Mouse (Mus musculus): ENCODE data around the gene Duoxa1. TPM values are rescaled to one million over a fixed set of nuclear protein-coding genes. Genes with fewer than 3 reads are reported as not detected.
A peak's percentile ranks its signal among the peaks of the same experiment; 100 is the strongest.

The Duoxa1 gene
- polyA plus RNA-seq, 1 experiment from 2014 or later = 0.09 TPM

DNA sequence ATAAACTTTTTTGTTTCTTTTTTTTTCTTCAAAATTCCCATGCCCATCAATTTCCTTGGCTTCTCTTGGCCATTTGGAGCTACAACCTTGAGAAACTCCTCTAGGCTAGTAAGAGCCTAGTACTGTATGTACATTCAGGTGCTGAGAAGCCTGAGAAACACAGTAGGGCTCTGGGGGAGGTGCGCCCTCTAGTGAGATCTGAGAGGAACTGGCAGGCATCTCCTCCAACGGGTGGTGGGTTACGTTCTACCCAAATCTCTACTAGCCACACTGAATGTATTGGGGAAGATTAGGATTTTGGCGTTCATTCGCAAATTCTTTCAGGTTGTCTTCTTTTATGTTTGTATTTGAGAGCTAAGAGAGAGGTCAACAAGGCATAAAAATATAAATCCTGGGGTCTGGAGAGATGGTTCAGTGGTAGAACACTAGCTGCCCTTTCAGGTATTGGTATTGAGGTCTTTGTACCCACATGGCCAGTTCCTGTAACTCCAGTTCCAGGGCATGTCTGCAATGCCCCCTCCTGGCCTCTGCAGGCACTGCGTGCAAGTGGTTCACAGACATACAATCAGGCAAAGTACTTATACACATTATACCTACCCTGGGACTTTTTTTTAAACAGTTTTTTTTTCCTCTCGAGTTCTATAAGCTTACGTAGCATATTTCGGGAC, 10.8 kb downstream of the Duoxa1 start:
- no peaks in the 10 kb centered on the region for H3K9me3 ChIP-seq
- H3K27ac ChIP-seq (replicated peaks) = no peak overlapping the region
- no peak overlapping the region for H3K4me3 ChIP-seq
- H3K4me1 ChIP-seq = peaks cover 41% of the 10 kb centered on the region
- peaks cover 99% of the 10 kb centered on the region for H3K27me3 ChIP-seq (replicated peaks)
- 5% methylated on average over 9 of the region's 9 CpGs for WGBS
- H3K36me3 ChIP-seq = no peaks in the 10 kb centered on the region
- H3K9ac ChIP-seq = no peak overlapping the region
- no peak for ATAC-seq (ENCODE audit: extremely low read depth, insufficient number of reproducible peaks, low FRiP score, low TSS enrichment)
- H3K4me2 ChIP-seq = no peak overlapping the region

DNA sequence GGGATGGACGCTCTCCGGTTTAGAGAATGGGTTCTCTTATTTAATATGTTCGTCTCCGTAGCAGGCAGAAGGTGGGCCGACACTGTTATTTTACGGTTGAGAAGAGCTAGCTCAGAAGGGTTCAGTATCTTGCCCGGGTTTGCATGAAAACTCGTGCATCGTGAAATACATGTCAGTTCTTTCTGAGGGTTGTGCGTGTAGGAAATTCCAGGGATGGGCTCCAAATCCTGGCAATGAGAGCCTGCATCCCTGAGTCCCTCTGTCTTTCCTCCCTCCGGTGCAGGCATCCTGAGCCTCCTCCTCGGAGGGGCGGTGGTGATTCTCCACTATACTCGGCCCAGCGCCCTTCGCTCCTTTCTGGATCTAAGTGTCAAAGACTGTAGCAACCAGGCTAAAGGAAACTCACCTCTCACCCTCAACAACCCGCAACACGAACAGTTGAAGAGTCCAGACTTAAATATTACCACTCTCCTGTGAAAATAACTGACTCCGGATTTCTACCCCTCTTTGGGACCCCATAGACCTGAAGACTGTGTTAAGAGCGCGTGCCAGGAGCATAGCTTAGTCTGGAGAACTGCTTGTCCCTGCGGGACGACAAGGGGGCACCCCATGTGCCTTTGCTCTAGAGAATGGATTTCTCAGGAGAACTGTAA, 11.5 kb downstream of the Duoxa1 start:
- Histone ChIP-seq H3K27ac (replicated peaks) (no peak overlapping the region), H3K9ac (peak overlapping the region; percentile 71; the same call in 1 of the 2 replicates), H3K36me3 (no peaks in the 10 kb centered on the region), H3K27me3 (replicated peaks) (peaks cover 99% of the 10 kb centered on the region), H3K9me3 (no peaks in the 10 kb centered on the region), H3K4me1 (peaks cover 48% of the 10 kb centered on the region), H3K4me2 (peak overlapping the region; percentile 79), H3K4me3 (peak overlapping the region; percentile 49)
- 10% methylated on average over 23 of the region's 23 CpGs for WGBS
- ATAC-seq (ENCODE audit: extremely low read depth, insufficient number of reproducible peaks, low FRiP score, low TSS enrichment) = no peak

DNA sequence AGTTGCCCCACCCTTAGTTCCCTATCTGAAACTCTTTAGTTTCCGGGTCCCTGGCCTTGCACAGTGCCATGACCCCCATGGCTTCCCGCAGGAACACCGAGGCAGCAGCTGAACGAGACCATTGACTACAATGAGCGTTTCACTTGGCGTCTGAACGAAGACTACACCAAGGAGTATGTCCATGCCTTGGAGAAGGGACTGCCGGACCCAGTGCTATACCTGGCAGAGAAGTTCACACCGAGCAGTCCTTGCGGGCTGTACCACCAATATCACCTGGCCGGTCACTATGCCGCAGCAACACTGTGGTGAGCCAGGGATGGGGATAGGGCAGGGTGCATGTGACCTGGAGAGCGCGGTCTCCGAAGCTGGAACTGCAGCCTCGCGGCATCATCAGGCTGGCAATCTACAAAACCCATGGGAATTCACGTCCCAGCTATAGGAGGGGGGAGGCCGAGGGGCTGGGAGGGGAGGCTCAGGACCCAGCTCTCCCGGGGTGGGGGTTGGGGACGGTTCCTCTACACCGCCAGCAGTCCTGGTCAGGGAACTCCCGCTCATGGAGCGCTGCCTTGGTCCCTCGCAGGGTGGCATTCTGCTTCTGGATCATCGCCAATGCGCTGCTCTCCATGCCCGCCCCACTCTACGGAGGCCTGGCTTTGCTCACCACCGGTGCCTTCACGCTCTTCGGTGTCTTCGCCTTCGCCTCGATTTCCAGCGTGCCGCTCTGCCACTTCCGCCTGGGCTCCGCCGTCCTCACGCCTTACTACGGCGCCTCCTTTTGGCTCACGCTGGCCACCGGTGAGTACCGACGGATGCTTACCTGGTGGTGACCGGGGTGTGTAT, 12.2 kb downstream of the Duoxa1 start:
- no peaks in the 10 kb centered on the region for H3K36me3 ChIP-seq
- ATAC-seq (ENCODE audit: extremely low read depth, insufficient number of reproducible peaks, low FRiP score, low TSS enrichment) = no peak
- peak overlapping the region; percentile 79 for H3K4me2 ChIP-seq
- H3K27ac ChIP-seq (replicated peaks) = no peak overlapping the region
- peaks cover 53% of the 10 kb centered on the region for H3K4me1 ChIP-seq
- 2% methylated on average over 48 of the region's 48 CpGs for WGBS
- peak overlapping the region; percentile 71 for H3K9ac ChIP-seq
- H3K9me3 ChIP-seq = no peaks in the 10 kb centered on the region
- peak overlapping the region; percentile 49 for H3K4me3 ChIP-seq
- H3K27me3 ChIP-seq (replicated peaks) = peaks cover 99% of the 10 kb centered on the region

DNA sequence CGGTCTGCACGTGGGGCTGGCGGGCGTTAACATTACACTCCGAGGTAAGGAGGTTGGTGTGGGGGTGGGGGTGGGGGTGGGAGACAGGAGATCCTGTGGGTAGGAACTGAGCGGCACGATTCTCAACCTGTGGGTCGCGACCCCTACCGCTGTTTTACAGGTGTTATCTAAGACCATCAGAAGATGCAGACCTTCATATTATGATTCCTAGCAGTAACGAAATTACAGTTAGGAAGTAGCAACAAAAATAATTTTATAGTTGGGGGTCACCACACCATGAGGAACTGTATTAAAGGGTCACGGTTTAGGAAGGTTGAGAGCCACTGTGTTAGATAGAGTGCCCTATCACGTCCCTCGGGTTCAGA, 12.9 kb downstream of the Duoxa1 start:
- peaks cover 99% of the 10 kb centered on the region for H3K27me3 ChIP-seq (replicated peaks)
- H3K4me2 ChIP-seq = peak overlapping the region; percentile 79
- 4% methylated on average over 14 of the region's 14 CpGs for WGBS
- no peak overlapping the region for H3K27ac ChIP-seq (replicated peaks)
- no peaks in the 10 kb centered on the region for H3K36me3 ChIP-seq
- H3K9ac ChIP-seq = no peak overlapping the region
- ATAC-seq (ENCODE audit: extremely low read depth, insufficient number of reproducible peaks, low FRiP score, low TSS enrichment) = no peak
- H3K4me1 ChIP-seq = peaks cover 53% of the 10 kb centered on the region
- no peaks in the 10 kb centered on the region for H3K9me3 ChIP-seq
- H3K4me3 ChIP-seq = peak overlapping the region; percentile 49

DNA sequence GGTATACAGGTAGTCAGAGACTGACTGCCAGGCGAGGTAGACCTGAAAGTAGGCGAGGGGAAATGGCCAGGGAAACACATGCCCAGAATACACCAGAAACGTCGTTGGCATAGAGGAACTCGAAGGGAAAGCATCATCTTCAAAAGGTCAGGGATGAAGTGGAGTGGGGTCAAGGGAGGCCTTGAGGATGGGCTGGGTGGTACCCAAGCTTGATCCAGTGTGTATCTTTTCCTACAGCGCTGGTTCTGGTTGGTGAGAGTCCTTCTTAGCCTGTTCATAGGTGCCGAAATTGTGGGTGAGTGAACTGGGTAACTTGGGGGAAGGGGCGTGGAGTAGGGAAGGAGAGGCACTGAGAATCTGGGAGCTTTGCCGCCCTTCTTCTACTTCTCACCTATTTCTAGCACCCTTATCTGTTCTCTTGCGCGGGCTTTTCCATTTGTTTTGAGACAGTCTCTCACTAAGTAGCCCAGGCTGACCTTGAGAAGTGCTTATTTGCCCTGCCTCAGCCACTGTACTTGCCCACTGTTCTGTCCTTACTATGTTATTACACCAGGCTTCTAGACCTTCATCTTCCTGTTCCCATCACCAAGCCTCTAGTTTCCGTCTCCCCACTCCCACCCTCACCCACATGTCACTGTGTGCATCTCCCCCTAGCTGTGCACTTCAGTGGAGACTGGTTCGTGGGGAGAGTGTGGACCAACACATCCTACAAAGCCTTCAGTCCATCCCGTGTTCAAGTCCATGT, 13.4 kb downstream of the Duoxa1 start:
- Histone ChIP-seq H3K4me2 (no peak overlapping the region), H3K4me1 (peaks cover 53% of the 10 kb centered on the region), H3K27ac (replicated peaks) (no peak overlapping the region), H3K27me3 (replicated peaks) (peaks cover 99% of the 10 kb centered on the region), H3K36me3 (no peaks in the 10 kb centered on the region), H3K4me3 (no peak overlapping the region), H3K9ac (no peak overlapping the region), H3K9me3 (no peaks in the 10 kb centered on the region)
- WGBS = 11% methylated on average over 14 of the region's 14 CpGs
- no peak for ATAC-seq (ENCODE audit: extremely low read depth, insufficient number of reproducible peaks, low FRiP score, low TSS enrichment)

DNA sequence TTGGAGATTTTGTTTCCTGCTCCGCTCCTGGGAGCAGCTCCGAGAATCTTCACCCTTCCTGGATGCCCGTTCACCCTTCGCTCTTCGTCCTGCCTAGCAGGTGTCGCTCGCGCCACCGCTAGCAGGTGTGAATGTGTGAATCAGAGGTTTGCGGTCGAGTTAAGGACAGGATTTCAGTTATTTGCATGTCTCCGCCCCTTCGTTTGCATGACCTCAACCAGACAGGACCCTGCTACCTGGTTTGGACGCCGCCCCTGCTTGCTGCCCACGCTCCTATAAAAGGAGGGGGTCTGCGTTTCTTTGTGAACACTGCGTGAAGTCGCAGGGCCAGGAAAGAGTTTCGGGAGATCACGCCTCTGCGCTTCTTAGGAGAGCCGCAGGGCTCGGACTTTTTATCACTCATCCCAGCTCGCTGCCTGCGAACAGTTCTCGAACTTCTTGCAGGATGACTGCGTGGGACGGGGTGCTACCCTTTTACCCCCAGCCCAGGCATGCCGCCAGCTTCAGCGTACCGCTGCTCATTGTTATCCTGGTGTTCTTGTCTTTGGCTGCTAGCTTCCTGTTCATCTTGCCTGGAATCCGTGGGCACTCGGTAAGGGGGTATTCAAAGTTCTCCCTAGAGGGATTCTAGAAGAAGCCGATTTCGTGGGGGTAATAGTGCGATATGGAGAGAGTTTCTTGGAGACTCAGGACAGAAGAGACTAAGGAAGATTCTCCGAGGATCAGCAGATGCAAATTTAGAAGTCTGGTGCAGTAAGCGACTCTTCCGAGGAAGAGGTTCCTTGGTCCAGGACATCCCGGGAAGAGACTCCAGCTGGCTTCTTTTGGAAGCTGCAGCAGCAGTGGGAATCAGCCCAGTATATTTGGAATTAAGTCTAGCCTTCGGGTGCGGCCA, 14.7 kb downstream of the Duoxa1 start, which contains the start of gene Duoxa2:
TSS of gene Duoxa2 (plus strand) at position 305 of the 895 bp plus-strand sequence.
- ATAC-seq (ENCODE audit: extremely low read depth, insufficient number of reproducible peaks, low FRiP score, low TSS enrichment) = no peak
- no peaks in the 10 kb centered on the region for H3K9me3 ChIP-seq
- H3K27me3 ChIP-seq (replicated peaks) = peaks cover 99% of the 10 kb centered on the region
- no peaks in the 10 kb centered on the region for H3K36me3 ChIP-seq
- peak within 1 kb of the TSS; percentile 53 for H3K9ac ChIP-seq
- H3K4me3 ChIP-seq = peak within 1 kb of the TSS; percentile 47
- WGBS = 1% methylated on average over 43 of the region's 43 CpGs
- H3K27ac ChIP-seq (replicated peaks) = no peak within 1 kb of the TSS
- H3K4me2 ChIP-seq = peak within 1 kb of the TSS; percentile 73
- H3K4me1 ChIP-seq = peaks cover 53% of the 10 kb centered on the region

DNA sequence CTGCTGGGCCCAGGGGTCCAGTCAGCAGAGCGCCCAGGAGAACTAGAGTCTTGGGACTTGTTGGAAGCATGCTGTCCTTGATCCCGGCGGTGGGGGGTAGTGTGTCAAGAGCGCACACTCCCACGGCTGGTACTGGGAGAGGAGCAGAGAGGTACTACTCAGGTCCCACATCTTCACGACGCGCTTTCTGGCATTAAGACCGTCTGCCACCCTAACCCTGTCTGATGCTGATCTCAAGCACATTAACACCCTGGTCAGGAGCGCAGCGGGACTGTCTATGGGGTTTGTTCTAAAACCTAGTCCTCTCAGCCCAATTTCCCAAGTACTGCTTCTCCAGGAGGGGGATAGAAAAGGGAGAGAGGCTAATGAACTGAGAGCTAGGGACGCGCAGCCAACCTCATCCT, 15.4 kb downstream of the Duoxa1 start, which contains the start of gene Duox2:
TSS of gene Duox2 (minus strand) at position 354 of the 404 bp plus-strand sequence.
- H3K4me3 ChIP-seq = peak within 1 kb of the TSS; percentile 47
- peak within 1 kb of the TSS; percentile 53 for H3K9ac ChIP-seq
- peaks cover 53% of the 10 kb centered on the region for H3K4me1 ChIP-seq
- peaks cover 99% of the 10 kb centered on the region for H3K27me3 ChIP-seq (replicated peaks)
- 5% methylated on average over 13 of the region's 13 CpGs for WGBS
- peak within 1 kb of the TSS; percentile 73 for H3K4me2 ChIP-seq
- no peaks in the 10 kb centered on the region for H3K36me3 ChIP-seq
- ATAC-seq (ENCODE audit: extremely low read depth, insufficient number of reproducible peaks, low FRiP score, low TSS enrichment) = no peak
- no peak within 1 kb of the TSS for H3K27ac ChIP-seq (replicated peaks)
- H3K9me3 ChIP-seq = no peaks in the 10 kb centered on the region

DNA sequence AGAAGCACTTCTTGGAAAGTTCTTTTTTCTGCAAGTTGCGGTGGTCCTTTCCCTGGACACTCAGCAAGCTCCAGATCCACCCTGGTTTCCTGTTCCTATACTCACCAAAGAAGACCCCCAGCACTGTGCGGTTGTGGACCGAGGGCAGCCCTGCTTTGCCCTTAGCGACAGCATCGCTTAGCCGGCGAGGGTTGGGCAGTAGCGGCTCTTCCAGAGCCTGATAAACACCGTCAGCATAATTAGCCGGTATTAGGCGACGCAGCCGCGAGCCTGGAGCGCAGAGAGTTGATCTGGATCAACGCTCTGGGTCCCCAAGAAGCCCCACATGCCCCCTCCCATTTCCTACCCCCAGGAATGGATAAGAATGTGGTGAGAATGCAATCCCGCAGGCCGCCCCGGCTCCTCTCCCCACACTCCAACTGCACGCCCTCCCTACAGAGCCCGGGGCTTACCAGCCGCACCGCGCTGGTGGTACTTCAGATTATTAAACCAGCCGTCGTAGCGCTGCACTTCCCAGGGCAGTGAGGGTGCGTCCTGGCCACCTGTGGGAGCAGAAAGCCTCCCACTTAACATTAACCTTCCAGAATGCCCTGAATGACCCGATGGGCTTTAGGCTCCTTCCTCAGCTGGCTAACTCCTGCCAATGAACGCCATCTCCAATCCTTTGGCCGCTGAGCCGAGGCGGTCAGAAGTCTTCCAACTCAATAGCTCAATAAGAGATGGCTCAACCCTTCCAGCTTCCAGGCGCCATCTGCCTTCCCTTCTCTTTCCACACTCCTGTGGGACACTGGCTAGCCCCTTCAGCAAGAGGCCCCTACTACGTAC, 16.0 kb downstream of the Duoxa1 start:
- no peak for ATAC-seq (ENCODE audit: extremely low read depth, insufficient number of reproducible peaks, low FRiP score, low TSS enrichment)
- WGBS = 1% methylated on average over 35 of the region's 35 CpGs
- no peaks in the 10 kb centered on the region for H3K9me3 ChIP-seq
- no peaks in the 10 kb centered on the region for H3K36me3 ChIP-seq
- H3K4me2 ChIP-seq = peak overlapping the region; percentile 58
- H3K9ac ChIP-seq = no peak overlapping the region
- peak overlapping the region; percentile 36 for H3K4me3 ChIP-seq
- H3K27me3 ChIP-seq (replicated peaks) = peaks cover 100% of the 10 kb centered on the region
- peaks cover 53% of the 10 kb centered on the region for H3K4me1 ChIP-seq
- no peak overlapping the region for H3K27ac ChIP-seq (replicated peaks)

DNA sequence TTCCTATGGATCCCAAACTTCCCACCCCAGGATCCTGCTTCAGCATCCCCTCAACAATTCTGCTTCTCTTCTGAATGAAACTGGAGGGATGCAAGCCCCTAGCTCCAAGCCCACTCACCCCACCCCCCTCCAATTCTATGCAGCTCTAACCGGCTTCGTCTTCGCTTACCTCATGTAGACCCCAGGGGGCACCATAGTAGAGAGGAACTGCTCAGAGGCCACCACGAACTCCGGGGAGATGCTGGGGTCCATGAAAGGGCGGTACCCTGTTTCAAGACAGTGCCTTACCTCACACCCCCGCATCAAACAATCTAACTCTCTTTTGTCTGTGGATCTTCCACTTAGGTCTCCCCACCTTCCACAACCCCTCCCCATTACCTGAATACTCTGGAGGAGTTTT, 18.6 kb downstream of the Duoxa1 start:
- WGBS = 6% methylated on average over 7 of the region's 7 CpGs

More for the DNA sequence above, 18.6 kb downstream of the Duoxa1 start:
- no peak overlapping the region for H3K4me3 ChIP-seq
- H3K9me3 ChIP-seq = no peaks in the 10 kb centered on the region
- ATAC-seq (ENCODE audit: extremely low read depth, insufficient number of reproducible peaks, low FRiP score, low TSS enrichment) = no peak
- no peak overlapping the region for H3K4me2 ChIP-seq
- no peaks in the 10 kb centered on the region for H3K36me3 ChIP-seq
- no peak overlapping the region for H3K9ac ChIP-seq
- peaks cover 99% of the 10 kb centered on the region for H3K27me3 ChIP-seq (replicated peaks)
- peaks cover 29% of the 10 kb centered on the region for H3K4me1 ChIP-seq
- no peak overlapping the region for H3K27ac ChIP-seq (replicated peaks)

Measured in heart, embryonic 13.5 days (tissue).